Mouse (Mus musculus): ENCODE measurements around the gene Meiob.

The Meiob gene

GRCm38 (mm10) chr17:24803952-24804951, at the start of gene Meiob:
Gene Meiob (plus strand): TSS chr17:24804289.
- DNase-seq: peak; percentile 10

- no peak for DNase-seq
These were observed 46.7 kb upstream of the Meiob start for GRCm38 (mm10) chr17:24757394-24757793.

- DNase-seq: no peak
These were observed 43.0 kb upstream of the Meiob start for GRCm38 (mm10) chr17:24761121-24761520.

GRCm38 (mm10) chr17:24765016-24765905, 38.8 kb upstream of the Meiob start:
- DNase-seq: no peak

GRCm38 (mm10) chr17:24766266-24766875, 37.7 kb upstream of the Meiob start:
- no peak for DNase-seq

- DNase-seq: no peak
These were observed 34.9 kb upstream of the Meiob start for GRCm38 (mm10) chr17:24769146-24769545.

GRCm38 (mm10) chr17:24773241-24773640, 30.8 kb upstream of the Meiob start:
- no peak for DNase-seq

GRCm38 (mm10) chr17:24775173-24775572, 28.9 kb upstream of the Meiob start:
- DNase-seq: no peak

GRCm38 (mm10) chr17:24777073-24777472, 27.0 kb upstream of the Meiob start:
- DNase-seq: no peak

- DNase-seq: no peak
These were observed 23.3 kb upstream of the Meiob start for GRCm38 (mm10) chr17:24780821-24781220.

- DNase-seq: no peak
These were observed 11.9 kb upstream of the Meiob start for GRCm38 (mm10) chr17:24792190-24792589.

GRCm38 (mm10) chr17:24794791-24795190, 9.3 kb upstream of the Meiob start:
- no peak for DNase-seq

GRCm38 (mm10) chr17:24796969-24797368, 7.1 kb upstream of the Meiob start:
- DNase-seq: no peak

- no peak for DNase-seq
These were observed 5.9 kb upstream of the Meiob start for GRCm38 (mm10) chr17:24798229-24798628.

- no peak for DNase-seq
These were observed 4.6 kb upstream of the Meiob start for GRCm38 (mm10) chr17:24799476-24799875.

- no peak for DNase-seq
These were observed 3.6 kb upstream of the Meiob start for GRCm38 (mm10) chr17:24800524-24800923.

GRCm38 (mm10) chr17:24811211-24811610, 7.1 kb downstream of the Meiob start:
- no peak for DNase-seq

GRCm38 (mm10) chr17:24812215-24812614, 8.1 kb downstream of the Meiob start:
- no peak for DNase-seq

GRCm38 (mm10) chr17:24815256-24815655, 11.2 kb downstream of the Meiob start:
- no peak for DNase-seq

- no peak for DNase-seq
These were observed 13.4 kb downstream of the Meiob start for GRCm38 (mm10) chr17:24817503-24817902.

- DNase-seq: no peak
These were observed 14.1 kb downstream of the Meiob start for GRCm38 (mm10) chr17:24818172-24818571.

- no peak for DNase-seq
These were observed 15.4 kb downstream of the Meiob start for GRCm38 (mm10) chr17:24819469-24819868.

Measured in right cerebral cortex, postnatal 25 days (tissue).